Mouse (Mus musculus): Measurements from ENCODE around the gene Atxn7l3. TPM values are rescaled to one million over a fixed set of nuclear protein-coding genes. Genes with fewer than 3 reads are reported as not detected.

The Atxn7l3 gene
- polyA plus RNA-seq, 1 experiment from 2014 or later, result 14.7 TPM

- H3K9ac ChIP-seq (ENCODE audit: low read depth, low read length), result no peak overlapping the region
- ATAC-seq (replicated peaks; ENCODE audit: low FRiP score) (peak; percentile 49; the same call in 1 of the 2 replicates), DNase-seq (ENCODE audit: low spot score) (peak; percentile 67)
- H3K36me3 ChIP-seq (ENCODE audit: control insufficient read depth, insufficient read depth, low read length), result peaks cover 5% of the 10 kb centered on the region; the same call in 1 of the 2 replicates
- H3K27me3 ChIP-seq (replicated peaks; ENCODE audit: control insufficient read depth, insufficient read depth, low read length), result no peaks in the 10 kb centered on the region
- H3K4me3 ChIP-seq (ENCODE audit: low read depth, low read length), result no peak overlapping the region
- H3K9me3 ChIP-seq (ENCODE audit: control insufficient read depth, low read length), result no peaks in the 10 kb centered on the region
- 7% methylated on average over 11 of the region's 11 CpGs for WGBS
- H3K4me1 ChIP-seq (replicated peaks; ENCODE audit: control insufficient read depth, insufficient read depth, low read length), result peaks cover 2% of the 10 kb centered on the region; the same call in 1 of the 2 replicates
- H3K4me2 ChIP-seq, result 0 out of 2 replicates have a peak overlapping the region, but pooled peaks have one; percentile 12
- no peak overlapping the region for H3K27ac ChIP-seq (ENCODE audit: low read depth, low read length)
Measured at GRCm38 (mm10) chr11:102267480-102267879, 29.0 kb downstream of the Atxn7l3 start.

GRCm38 (mm10) chr11:102266631-102267355 is 29.6 kb downstream of the Atxn7l3 start:
- Histone ChIP-seq H3K9me3 (ENCODE audit: control insufficient read depth, low read length) (no peaks in the 10 kb centered on the region), H3K27me3 (replicated peaks; ENCODE audit: control insufficient read depth, insufficient read depth, low read length) (no peaks in the 10 kb centered on the region), H3K4me1 (replicated peaks; ENCODE audit: control insufficient read depth, insufficient read depth, low read length) (peaks cover 2% of the 10 kb centered on the region; the same call in 1 of the 2 replicates), H3K4me3 (ENCODE audit: low read depth, low read length) (no peak overlapping the region), H3K27ac (ENCODE audit: low read depth, low read length) (no peak overlapping the region), H3K36me3 (ENCODE audit: control insufficient read depth, insufficient read depth, low read length) (peaks cover 5% of the 10 kb centered on the region), H3K9ac (ENCODE audit: low read depth, low read length) (no peak overlapping the region), H3K4me2 (0 out of 2 replicates have a peak overlapping the region, but pooled peaks have one; percentile 12)
- DNase-seq (ENCODE audit: low spot score), result no peak
- WGBS, result 90% methylated on average over 8 of the region's 8 CpGs
- ATAC-seq (replicated peaks; ENCODE audit: low FRiP score), result no peak

GRCm38 (mm10) chr11:102265816-102266215 is 30.6 kb downstream of the Atxn7l3 start:
- H3K4me1 ChIP-seq (replicated peaks; ENCODE audit: control insufficient read depth, insufficient read depth, low read length), result peaks cover 2% of the 10 kb centered on the region; the same call in 1 of the 2 replicates
- no peak overlapping the region for H3K4me3 ChIP-seq (ENCODE audit: low read depth, low read length)
- no peaks in the 10 kb centered on the region for H3K9me3 ChIP-seq (ENCODE audit: control insufficient read depth, low read length)
- no peak for ATAC-seq (replicated peaks; ENCODE audit: low FRiP score)
- DNase-seq (ENCODE audit: low spot score), result no peak
- 71% methylated on average over 14 of the region's 14 CpGs for WGBS
- no peak overlapping the region for H3K4me2 ChIP-seq
- H3K27me3 ChIP-seq (replicated peaks; ENCODE audit: control insufficient read depth, insufficient read depth, low read length), result no peaks in the 10 kb centered on the region
- H3K27ac ChIP-seq (ENCODE audit: low read depth, low read length), result no peak overlapping the region
- peaks cover 5% of the 10 kb centered on the region for H3K36me3 ChIP-seq (ENCODE audit: control insufficient read depth, insufficient read depth, low read length)
- no peak overlapping the region for H3K9ac ChIP-seq (ENCODE audit: low read depth, low read length)

GRCm38 (mm10) chr11:102263211-102263610 is 33.2 kb downstream of the Atxn7l3 start:
- Histone ChIP-seq H3K9ac (ENCODE audit: low read depth, low read length) (no peak overlapping the region), H3K4me3 (ENCODE audit: low read depth, low read length) (no peak overlapping the region), H3K4me1 (replicated peaks; ENCODE audit: control insufficient read depth, insufficient read depth, low read length) (peaks cover 4% of the 10 kb centered on the region), H3K27me3 (replicated peaks; ENCODE audit: control insufficient read depth, insufficient read depth, low read length) (no peaks in the 10 kb centered on the region), H3K36me3 (ENCODE audit: control insufficient read depth, insufficient read depth, low read length) (peaks cover 13% of the 10 kb centered on the region), H3K27ac (ENCODE audit: low read depth, low read length) (no peak overlapping the region), H3K9me3 (ENCODE audit: control insufficient read depth, low read length) (no peaks in the 10 kb centered on the region), H3K4me2 (no peak overlapping the region)
- 96% methylated on average over 7 of the region's 7 CpGs for WGBS
- ATAC-seq (replicated peaks; ENCODE audit: low FRiP score), result no peak
- DNase-seq (ENCODE audit: low spot score), result no peak

GRCm38 (mm10) chr11:102258521-102258920 is 37.9 kb downstream of the Atxn7l3 start:
- ATAC-seq (replicated peaks; ENCODE audit: low FRiP score) (no peak), DNase-seq (ENCODE audit: low spot score) (no peak)
- Histone ChIP-seq H3K9me3 (ENCODE audit: control insufficient read depth, low read length) (no peaks in the 10 kb centered on the region), H3K9ac (ENCODE audit: low read depth, low read length) (no peak overlapping the region), H3K4me3 (ENCODE audit: low read depth, low read length) (no peak overlapping the region), H3K4me2 (no peak overlapping the region), H3K27ac (ENCODE audit: low read depth, low read length) (no peak overlapping the region), H3K4me1 (replicated peaks; ENCODE audit: control insufficient read depth, insufficient read depth, low read length) (peaks cover 11% of the 10 kb centered on the region), H3K36me3 (ENCODE audit: control insufficient read depth, insufficient read depth, low read length) (peaks cover 20% of the 10 kb centered on the region), H3K27me3 (replicated peaks; ENCODE audit: control insufficient read depth, insufficient read depth, low read length) (no peaks in the 10 kb centered on the region)
- 95% methylated on average over 3 of the region's 3 CpGs for WGBS

GRCm38 (mm10) chr11:102258095-102258494 is 38.3 kb downstream of the Atxn7l3 start:
- no peak overlapping the region for H3K4me2 ChIP-seq
- no peaks in the 10 kb centered on the region for H3K9me3 ChIP-seq (ENCODE audit: control insufficient read depth, low read length)
- no peak overlapping the region for H3K9ac ChIP-seq (ENCODE audit: low read depth, low read length)
- no peak overlapping the region for H3K4me3 ChIP-seq (ENCODE audit: low read depth, low read length)
- DNase-seq (ENCODE audit: low spot score) (no peak), ATAC-seq (replicated peaks; ENCODE audit: low FRiP score) (no peak)
- H3K27me3 ChIP-seq (replicated peaks; ENCODE audit: control insufficient read depth, insufficient read depth, low read length), result no peaks in the 10 kb centered on the region
- peaks cover 20% of the 10 kb centered on the region for H3K36me3 ChIP-seq (ENCODE audit: control insufficient read depth, insufficient read depth, low read length)
- H3K27ac ChIP-seq (ENCODE audit: low read depth, low read length), result no peak overlapping the region
- peaks cover 11% of the 10 kb centered on the region for H3K4me1 ChIP-seq (replicated peaks; ENCODE audit: control insufficient read depth, insufficient read depth, low read length)
- 73% methylated on average over 6 of the region's 6 CpGs for WGBS

- Histone ChIP-seq H3K9ac (ENCODE audit: low read depth, low read length) (no peak overlapping the region), H3K4me2 (no peak overlapping the region), H3K9me3 (ENCODE audit: control insufficient read depth, low read length) (no peaks in the 10 kb centered on the region), H3K4me3 (ENCODE audit: low read depth, low read length) (no peak overlapping the region), H3K4me1 (replicated peaks; ENCODE audit: control insufficient read depth, insufficient read depth, low read length) (peaks cover 11% of the 10 kb centered on the region), H3K27me3 (replicated peaks; ENCODE audit: control insufficient read depth, insufficient read depth, low read length) (no peaks in the 10 kb centered on the region), H3K36me3 (ENCODE audit: control insufficient read depth, insufficient read depth, low read length) (peaks cover 20% of the 10 kb centered on the region), H3K27ac (ENCODE audit: low read depth, low read length) (no peak overlapping the region)
- 59% methylated on average over 9 of the region's 9 CpGs for WGBS
- ATAC-seq (replicated peaks; ENCODE audit: low FRiP score) (no peak), DNase-seq (ENCODE audit: low spot score) (no peak)
Measured at GRCm38 (mm10) chr11:102257514-102257913, 38.9 kb downstream of the Atxn7l3 start.

GRCm38 (mm10) chr11:102249351-102250090 is 46.9 kb downstream of the Atxn7l3 start:
- ATAC-seq (replicated peaks; ENCODE audit: low FRiP score), result peak; percentile 35; the same call in 1 of the 2 replicates
- 11% methylated on average over 9 of the region's 9 CpGs for WGBS
- peak overlapping the region; percentile 40; the same call in 1 of the 2 replicates for H3K27ac ChIP-seq (ENCODE audit: low read depth, low read length)

More at GRCm38 (mm10) chr11:102249351-102250090, 46.9 kb downstream of the Atxn7l3 start:
- peak overlapping the region; percentile 77 for H3K4me3 ChIP-seq (ENCODE audit: low read depth, low read length)
- no peaks in the 10 kb centered on the region for H3K9me3 ChIP-seq (ENCODE audit: control insufficient read depth, low read length)
- peaks cover 8% of the 10 kb centered on the region for H3K36me3 ChIP-seq (ENCODE audit: control insufficient read depth, insufficient read depth, low read length)
- H3K9ac ChIP-seq (ENCODE audit: low read depth, low read length), result peak overlapping the region; percentile 82
- DNase-seq (ENCODE audit: low spot score), result no peak
- peak overlapping the region; percentile 77 for H3K4me2 ChIP-seq
- peaks cover 17% of the 10 kb centered on the region for H3K4me1 ChIP-seq (replicated peaks; ENCODE audit: control insufficient read depth, insufficient read depth, low read length)
- H3K27me3 ChIP-seq (replicated peaks; ENCODE audit: control insufficient read depth, insufficient read depth, low read length), result 0 out of 2 replicates have a peak, but pooled peaks cover 2% of the 10 kb centered on the region

Data from liver, embryonic 11.5 days (tissue).